Mouse (Mus musculus): ENCODE measurements at regions not wholly inside any gene's neighbourhood (a gene's known extent, or its start where the extent isn't known, plus 50 kb on each side); places are given as distances from the start of the nearest gene placed in this dataset.

DNA sequence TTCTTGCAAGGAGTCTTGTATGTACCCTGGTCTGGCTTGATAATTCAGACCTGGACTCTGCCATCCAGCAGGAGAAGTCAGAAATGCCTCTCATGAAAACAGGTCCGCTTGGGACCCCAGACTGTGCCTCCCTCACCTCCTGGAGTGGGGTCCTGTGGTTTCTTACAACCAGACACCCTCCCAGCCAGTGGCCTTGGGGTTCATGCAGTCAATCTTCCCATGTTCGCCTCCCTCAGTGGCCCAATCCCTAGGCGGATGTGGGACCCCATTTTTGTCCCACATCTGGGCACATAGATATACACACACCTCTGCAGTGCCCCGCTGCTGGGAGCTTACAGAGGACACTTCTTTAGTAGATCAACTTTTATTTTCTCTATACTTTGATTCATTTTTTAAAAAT is 217.7 kb downstream of the Lrfn2 start:
- Histone ChIP-seq H3K4me1 (ENCODE audit: control insufficient read depth, insufficient read depth, low read length) (no peaks in the 10 kb centered on the region), H3K36me3 (ENCODE audit: control insufficient read depth, insufficient read depth, low read length) (no peaks in the 10 kb centered on the region), H3K27ac (ENCODE audit: control insufficient read depth, insufficient read depth, low read depth, low read length) (no peak overlapping the region), H3K4me3 (ENCODE audit: control insufficient read depth, low read depth, low read length) (no peak overlapping the region), H3K27me3 (ENCODE audit: control insufficient read depth, insufficient read depth, low read length) (no peaks in the 10 kb centered on the region)
- no peak for TF ChIP-seq CTCF (IDR thresholded peaks at IDR 0.05; ENCODE audit: control insufficient read depth, insufficient read depth, insufficient replicate concordance, low read depth, low read length)
- no peak for TF ChIP-seq POLR2A (IDR thresholded peaks at IDR 0.05; ENCODE audit: control insufficient read depth, low read depth, low read length)

DNA sequence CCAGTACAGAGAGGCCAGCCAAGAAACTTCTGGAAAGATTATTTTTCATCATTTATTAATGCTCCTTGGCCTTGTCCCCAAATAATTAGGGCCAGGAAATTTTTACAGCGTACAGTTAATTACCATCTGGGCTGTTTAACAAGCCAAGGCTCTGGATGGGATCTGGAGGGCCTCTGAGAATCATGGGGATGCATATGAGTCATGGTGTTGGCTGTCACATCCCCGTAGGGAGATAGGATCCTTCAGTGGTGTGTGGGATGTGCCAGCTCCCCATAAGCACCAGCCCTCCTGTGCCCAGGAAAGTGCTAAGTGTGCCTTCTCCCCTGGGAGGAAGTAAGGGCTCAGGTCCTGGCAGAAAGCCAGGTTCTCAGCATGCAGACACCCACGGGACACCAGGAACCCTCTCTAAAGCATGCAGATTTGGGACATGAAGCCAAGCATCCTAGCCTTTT is 218.8 kb downstream of the Lrfn2 start:
- no peaks in the 10 kb centered on the region for H3K4me1 ChIP-seq (ENCODE audit: control insufficient read depth, insufficient read depth, low read length)
- no peaks in the 10 kb centered on the region for H3K27me3 ChIP-seq (ENCODE audit: control insufficient read depth, insufficient read depth, low read length)
- no peak overlapping the region for H3K4me3 ChIP-seq (ENCODE audit: control insufficient read depth, low read depth, low read length)
- no peak overlapping the region for H3K27ac ChIP-seq (ENCODE audit: control insufficient read depth, insufficient read depth, low read depth, low read length)
- no peak for TF ChIP-seq CTCF (IDR thresholded peaks at IDR 0.05; ENCODE audit: control insufficient read depth, insufficient read depth, insufficient replicate concordance, low read depth, low read length)
- TF ChIP-seq POLR2A (IDR thresholded peaks at IDR 0.05; ENCODE audit: control insufficient read depth, low read depth, low read length): no peak
- no peaks in the 10 kb centered on the region for H3K36me3 ChIP-seq (ENCODE audit: control insufficient read depth, insufficient read depth, low read length)

DNA sequence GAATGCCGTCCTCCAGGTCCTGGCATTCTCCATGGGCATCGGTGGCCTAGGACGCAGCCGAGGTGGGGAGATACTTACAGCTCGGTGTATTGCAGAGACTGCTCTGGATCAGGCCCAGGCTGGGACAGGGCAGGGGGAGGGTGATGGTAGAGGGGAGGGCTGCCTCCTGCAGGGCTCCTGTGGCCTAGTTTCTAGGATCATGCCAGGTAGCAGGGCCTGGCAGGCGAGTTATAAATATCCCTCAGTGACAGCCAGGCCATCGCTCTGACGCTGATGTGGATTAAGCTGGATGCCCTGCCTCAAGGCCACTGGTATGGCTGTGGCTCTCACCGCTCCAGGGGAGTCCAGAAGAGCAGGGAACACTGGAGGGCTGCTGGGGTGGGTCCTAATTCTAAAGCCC is 221.8 kb downstream of the Lrfn2 start:
- Histone ChIP-seq H3K4me1 (ENCODE audit: control insufficient read depth, insufficient read depth, low read length) (no peaks in the 10 kb centered on the region), H3K36me3 (ENCODE audit: control insufficient read depth, insufficient read depth, low read length) (no peaks in the 10 kb centered on the region), H3K27ac (ENCODE audit: control insufficient read depth, insufficient read depth, low read depth, low read length) (no peak overlapping the region), H3K4me3 (ENCODE audit: control insufficient read depth, low read depth, low read length) (no peak overlapping the region), H3K27me3 (ENCODE audit: control insufficient read depth, insufficient read depth, low read length) (no peaks in the 10 kb centered on the region)
- TF ChIP-seq CTCF (IDR thresholded peaks at IDR 0.05; ENCODE audit: control insufficient read depth, insufficient read depth, insufficient replicate concordance, low read depth, low read length) (no peak), POLR2A (IDR thresholded peaks at IDR 0.05; ENCODE audit: control insufficient read depth, low read depth, low read length) (no peak)

DNA sequence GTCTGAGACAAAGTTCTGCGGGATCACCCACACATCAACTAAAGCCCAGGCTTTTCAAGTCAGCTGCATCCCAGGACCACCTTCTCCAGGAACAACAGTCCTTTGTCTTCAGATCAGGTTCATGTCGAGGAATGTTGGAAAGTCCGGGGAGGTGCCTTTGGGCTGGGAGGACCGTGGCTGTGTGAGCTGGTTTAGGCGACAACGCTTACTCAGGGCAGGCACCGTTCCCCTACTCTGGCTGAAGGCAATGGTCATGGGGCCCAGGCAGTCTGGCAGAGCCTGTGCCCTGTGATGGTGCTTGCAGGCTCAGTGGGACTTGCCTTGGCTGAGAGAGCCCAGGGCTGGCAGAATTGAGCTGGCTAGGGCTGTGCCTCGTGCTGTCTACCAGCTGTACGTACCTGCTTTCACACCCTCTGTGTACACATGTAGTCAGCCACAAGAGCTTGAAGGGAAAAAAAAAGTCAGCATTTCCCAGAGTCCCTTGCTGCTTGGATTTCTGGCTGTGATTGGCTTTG is 222.9 kb downstream of the Lrfn2 start:
- Histone ChIP-seq H3K36me3 (ENCODE audit: control insufficient read depth, insufficient read depth, low read length) (no peaks in the 10 kb centered on the region), H3K27ac (ENCODE audit: control insufficient read depth, insufficient read depth, low read depth, low read length) (no peak overlapping the region), H3K4me1 (ENCODE audit: control insufficient read depth, insufficient read depth, low read length) (no peaks in the 10 kb centered on the region), H3K27me3 (ENCODE audit: control insufficient read depth, insufficient read depth, low read length) (no peaks in the 10 kb centered on the region), H3K4me3 (ENCODE audit: control insufficient read depth, low read depth, low read length) (no peak overlapping the region)
- TF ChIP-seq CTCF (IDR thresholded peaks at IDR 0.05; ENCODE audit: control insufficient read depth, insufficient read depth, insufficient replicate concordance, low read depth, low read length) (no peak), POLR2A (IDR thresholded peaks at IDR 0.05; ENCODE audit: control insufficient read depth, low read depth, low read length) (no peak)

DNA sequence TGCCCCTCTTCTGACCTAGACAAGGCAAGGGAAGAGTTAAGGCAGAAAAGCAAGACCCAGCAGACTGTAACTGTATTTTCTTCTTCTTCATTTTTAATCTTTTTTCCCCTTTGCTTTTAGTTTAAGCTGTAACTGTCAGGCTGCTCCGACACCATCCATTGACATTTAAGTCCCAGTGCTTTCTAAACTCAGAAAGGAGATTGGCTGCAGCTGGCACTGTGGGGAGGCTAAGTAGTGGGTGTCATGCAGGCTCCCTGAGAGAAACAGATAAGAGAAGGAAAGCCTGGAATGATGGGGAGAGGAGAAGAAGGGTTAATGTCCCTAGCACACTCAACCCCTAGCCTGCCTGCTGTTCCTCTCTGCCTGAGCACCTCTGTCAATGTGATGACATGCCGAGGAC is 225.4 kb downstream of the Lrfn2 start:
- TF ChIP-seq POLR2A (IDR thresholded peaks at IDR 0.05; ENCODE audit: control insufficient read depth, low read depth, low read length) (no peak), CTCF (IDR thresholded peaks at IDR 0.05; ENCODE audit: control insufficient read depth, insufficient read depth, insufficient replicate concordance, low read depth, low read length) (no peak)
- Histone ChIP-seq H3K27me3 (ENCODE audit: control insufficient read depth, insufficient read depth, low read length) (no peaks in the 10 kb centered on the region), H3K4me1 (ENCODE audit: control insufficient read depth, insufficient read depth, low read length) (no peaks in the 10 kb centered on the region), H3K27ac (ENCODE audit: control insufficient read depth, insufficient read depth, low read depth, low read length) (no peak overlapping the region), H3K4me3 (ENCODE audit: control insufficient read depth, low read depth, low read length) (no peak overlapping the region), H3K36me3 (ENCODE audit: control insufficient read depth, insufficient read depth, low read length) (no peaks in the 10 kb centered on the region)

DNA sequence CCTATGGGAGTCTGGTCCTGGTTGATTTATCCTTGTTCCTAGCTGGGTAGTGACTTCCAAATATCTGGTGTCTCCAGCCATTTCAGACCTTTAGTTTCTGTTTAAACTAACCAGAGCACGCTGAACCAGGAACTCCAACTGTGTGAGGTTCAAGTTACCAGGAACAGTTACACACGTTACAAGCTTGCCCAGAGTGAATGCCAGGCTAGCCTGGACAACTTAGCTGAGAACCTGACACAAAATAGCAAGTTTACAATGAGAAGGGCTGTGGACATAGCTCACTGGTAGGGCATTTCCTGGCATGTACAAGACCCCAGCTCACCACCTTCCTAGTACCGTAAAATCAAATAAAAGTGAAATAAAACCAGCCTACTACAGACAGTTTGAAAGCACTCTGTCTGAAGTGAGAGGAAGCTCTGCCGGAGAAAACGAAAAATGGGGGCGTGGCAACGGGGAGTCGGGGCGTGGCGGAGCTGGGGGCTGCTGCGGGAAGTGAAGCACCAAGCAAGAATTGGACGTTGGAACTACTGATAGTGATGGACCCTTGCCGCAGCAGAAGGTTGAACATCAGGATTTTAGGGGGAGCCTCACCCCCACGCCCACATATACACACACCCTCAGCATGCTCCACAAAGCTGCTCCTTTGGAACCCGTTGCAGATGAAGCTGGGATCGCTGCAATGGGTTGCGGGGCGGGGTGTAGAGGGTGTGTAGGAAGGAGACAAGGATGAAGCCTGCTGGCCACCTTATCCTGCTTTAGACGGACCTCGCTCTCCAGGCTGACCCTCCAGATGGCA is 239.3 kb downstream of the Lrfn2 start:
- H3K4me1 ChIP-seq (ENCODE audit: control insufficient read depth, insufficient read depth, low read length): peaks cover 2% of the 10 kb centered on the region; the same call in 1 of the 2 replicates
- no peak overlapping the region for H3K27ac ChIP-seq (ENCODE audit: control insufficient read depth, insufficient read depth, low read depth, low read length)
- H3K27me3 ChIP-seq (ENCODE audit: control insufficient read depth, insufficient read depth, low read length): no peaks in the 10 kb centered on the region
- TF ChIP-seq POLR2A (IDR thresholded peaks at IDR 0.05; ENCODE audit: control insufficient read depth, low read depth, low read length) (no peak), CTCF (IDR thresholded peaks at IDR 0.05; ENCODE audit: control insufficient read depth, insufficient read depth, insufficient replicate concordance, low read depth, low read length) (no peak)
- no peaks in the 10 kb centered on the region for H3K36me3 ChIP-seq (ENCODE audit: control insufficient read depth, insufficient read depth, low read length)
- no peak overlapping the region for H3K4me3 ChIP-seq (ENCODE audit: control insufficient read depth, low read depth, low read length)

DNA sequence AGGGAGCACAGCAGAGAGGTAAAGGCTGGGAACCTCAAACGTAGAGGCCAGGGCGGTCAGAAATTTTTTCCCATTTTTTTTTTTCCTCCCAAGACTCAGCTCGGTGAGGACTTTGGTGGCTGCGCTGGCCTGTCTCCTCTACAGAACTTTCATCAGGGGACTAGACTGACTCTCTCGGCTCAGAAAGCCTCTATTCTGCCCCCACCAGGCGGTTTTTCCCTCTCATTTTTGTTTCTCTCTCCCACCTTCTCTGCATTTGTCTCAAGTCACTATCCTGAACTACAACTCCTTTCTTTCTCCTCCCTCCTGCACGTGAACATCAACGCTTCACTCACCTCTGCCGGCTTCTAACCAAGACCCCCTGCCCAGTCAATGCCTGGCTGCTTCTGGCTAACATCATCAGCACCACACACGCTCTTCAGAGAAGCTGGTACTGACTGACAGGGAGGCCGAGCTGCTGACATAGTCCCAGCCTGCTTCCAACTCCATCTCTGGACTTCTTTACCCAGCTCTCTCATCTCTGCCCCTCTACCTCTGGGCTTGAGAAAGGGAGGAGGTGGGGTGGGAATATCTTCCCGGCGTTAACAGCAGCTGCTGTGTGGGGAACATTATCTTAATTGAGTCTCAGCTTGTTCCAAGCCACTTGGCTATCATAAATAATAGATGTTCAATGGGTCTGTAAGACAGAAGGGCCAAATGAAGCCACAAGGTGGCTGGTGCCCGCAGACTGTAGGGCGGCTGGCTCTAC is 240.0 kb downstream of the Lrfn2 start:
- H3K27me3 ChIP-seq (ENCODE audit: control insufficient read depth, insufficient read depth, low read length): no peaks in the 10 kb centered on the region
- peaks cover 2% of the 10 kb centered on the region; the same call in 1 of the 2 replicates for H3K4me1 ChIP-seq (ENCODE audit: control insufficient read depth, insufficient read depth, low read length)
- no peak overlapping the region for H3K27ac ChIP-seq (ENCODE audit: control insufficient read depth, insufficient read depth, low read depth, low read length)
- TF ChIP-seq POLR2A (IDR thresholded peaks at IDR 0.05; ENCODE audit: control insufficient read depth, low read depth, low read length): no peak
- TF ChIP-seq CTCF (IDR thresholded peaks at IDR 0.05; ENCODE audit: control insufficient read depth, insufficient read depth, insufficient replicate concordance, low read depth, low read length): no peak
- H3K36me3 ChIP-seq (ENCODE audit: control insufficient read depth, insufficient read depth, low read length): no peaks in the 10 kb centered on the region
- H3K4me3 ChIP-seq (ENCODE audit: control insufficient read depth, low read depth, low read length): no peak overlapping the region

Data from testis, adult 2 months (tissue).